Mouse (Mus musculus) left cerebral cortex, adult 2 months (tissue): ENCODE data around the gene Cdnf. TPM values are rescaled to one million over a fixed set of nuclear protein-coding genes. Genes with fewer than 3 reads are reported as not detected.

ENCODE experiments used
- DNase-seq, 2 experiments: peaks; one replicate each; pipeline ENCODE4 v3.0.0; 2021 to 2022; ENCODE audit warnings: low spot score in 2 of 2, mixed read lengths in 1 of 2; ENCODE audit errors: extremely low spot score in 1 of 2
- H3K27ac ChIP-seq: fragments of 200-600 bp; 2 replicates; pipeline ENCODE4 v1.8.1; 2022
- H3K4me3 ChIP-seq: fragments of 200-600 bp; 2 replicates; pipeline ENCODE4 v1.8.1; 2022
- CTCF ChIP-seq: fragments of 200-600 bp; IDR thresholded peaks from 2 replicates; pipeline ENCODE4 v1.8.1; 2022; ENCODE audit warnings: antibody characterized with exemption, mild to moderate bottlenecking, moderate library complexity
- intact Hi-C: fragments of 180-260 bp; cut with DNase I; formaldehyde crosslinking; loops from one replicate; pipeline ENCODE4 v1.15.1; 2025
- total RNA-seq, 2 experiments: library from RNA; stranded (reverse); gene quantifications; 2 replicates each; pipeline ENCODE4 v1.2.3; 2021

Cdnf gene
- total RNA-seq, 2 experiments from 2014 or later = 0.54 to 0.77 TPM

- H3K4me3 ChIP-seq = no peak overlapping the region
- no peak overlapping the region for H3K27ac ChIP-seq
- intact Hi-C loops = no loop called here
- no peak for TF ChIP-seq CTCF
- no peak for DNase-seq
Observed at GRCm38 (mm10) chr2:3526288-3526687, 13.5 kb downstream of the Cdnf start.

- no peak for TF ChIP-seq CTCF
- intact Hi-C loops = loop anchor here (10.0 kb wide), 1 partner anchor 953 kb away; no protein-coding TSS in a partner anchor
Observed at GRCm38 (mm10) chr2:3541307-3542079, 28.7 kb downstream of the Cdnf start.

GRCm38 (mm10) chr2:3546055-3546454 is 33.2 kb downstream of the Cdnf start:
- intact Hi-C loops = loop anchor here (2.0 to 10.0 kb wide), 3 partner anchors 223 to 949 kb away; no protein-coding TSS in a partner anchor
- TF ChIP-seq CTCF = no peak
- DNase-seq = no peak
- no peak overlapping the region for H3K4me3 ChIP-seq
- H3K27ac ChIP-seq = no peak overlapping the region

More at GRCm38 (mm10) chr2:3541307-3542079, 28.7 kb downstream of the Cdnf start:
- no peak overlapping the region for H3K27ac ChIP-seq
- H3K4me3 ChIP-seq = no peak overlapping the region
- DNase-seq = no peak

GRCm38 (mm10) chr2:3546588-3546987 is 33.8 kb downstream of the Cdnf start:
- intact Hi-C loops = loop anchor here (2.0 to 10.0 kb wide), 3 partner anchors 222 to 948 kb away; no protein-coding TSS in a partner anchor
- DNase-seq = peak; percentile 57 to 63
- Histone ChIP-seq H3K4me3 (no peak overlapping the region), H3K27ac (no peak overlapping the region)
- TF ChIP-seq CTCF = peak; percentile 93

- intact Hi-C loops = no loop called here
- no peak for TF ChIP-seq CTCF
- DNase-seq = no peak
- Histone ChIP-seq H3K27ac (no peak within 1 kb of the TSS), H3K4me3 (no peak within 1 kb of the TSS)
Observed at GRCm38 (mm10) chr2:3570186-3570585, 57.4 kb downstream of the Cdnf start, which contains the start of gene Fam107b. TSS of gene Fam107b (plus strand) at chr2:3570488.

GRCm38 (mm10) chr2:3570606-3571005 is 57.8 kb downstream of the Cdnf start:
- Histone ChIP-seq H3K27ac (no peak overlapping the region), H3K4me3 (no peak overlapping the region)
- DNase-seq = no peak
- no peak for TF ChIP-seq CTCF
- intact Hi-C loops = no loop called here

- intact Hi-C loops = no loop called here
- Histone ChIP-seq H3K4me3 (no peak overlapping the region), H3K27ac (no peak overlapping the region)
- no peak for DNase-seq
- no peak for TF ChIP-seq CTCF
Observed at GRCm38 (mm10) chr2:3573883-3574282, 61.1 kb downstream of the Cdnf start.

GRCm38 (mm10) chr2:3575140-3575539 is 62.3 kb downstream of the Cdnf start:
- intact Hi-C loops = no loop called here

More at GRCm38 (mm10) chr2:3575140-3575539, 62.3 kb downstream of the Cdnf start:
- no peak for TF ChIP-seq CTCF
- Histone ChIP-seq H3K4me3 (no peak overlapping the region), H3K27ac (no peak overlapping the region)
- DNase-seq = no peak

Other genes with a start within 250 kb of the Cdnf start
- 10 to 100 TPM; 94.3 to 99.9 TPM for gene Nmt2, start 228.8 kb upstream of the Cdnf start, total RNA-seq
- gene Rpp38, start 180.4 kb upstream of the Cdnf start, total RNA-seq = 1 to 10 TPM; 8.3 to 9.0 TPM
- gene Acbd7, start 176.9 kb upstream of the Cdnf start, total RNA-seq = 1 to 10 TPM in 1 of 2 experiments, not detected in 1; 1.2 TPM
- gene Olah, start 115.8 kb upstream of the Cdnf start, total RNA-seq = not detected
- 1 to 10 TPM; 1.8 to 2.3 TPM for gene Meig1, start 90.4 kb upstream of the Cdnf start, total RNA-seq
- gene Dclre1c, start 88.9 kb upstream of the Cdnf start, total RNA-seq = 10 to 100 TPM; 11.3 to 12.5 TPM
- 1 to 10 TPM; 3.4 to 3.5 TPM for gene Suv39h2, start 38.0 kb upstream of the Cdnf start, total RNA-seq
- 1 to 10 TPM; 5.2 to 5.8 TPM for gene Gm45902, start 240 bp upstream of the Cdnf start, total RNA-seq
- gene Hspa14, start 216 bp upstream of the Cdnf start, total RNA-seq = 10 to 100 TPM; 47.3 to 52.7 TPM
- gene Fam107b, start 57.5 kb downstream of the Cdnf start, total RNA-seq = 1 to 10 TPM; 7.9 to 10.0 TPM